Mouse (Mus musculus): Measurements from ENCODE around the gene Dlgap4. TPM values are rescaled to one million over a fixed set of nuclear protein-coding genes. Genes with fewer than 3 reads are reported as not detected.

Gene Dlgap4
- polyA plus RNA-seq, 1 experiment, result 40.7 TPM

GRCm38 (mm10) chr2:156718793-156719192, 105.3 kb downstream of the Dlgap4 start:
- H3K79me3 ChIP-seq (ENCODE audit: low read depth), result peaks cover 22% of the 10 kb centered on the region
- no peaks in the 10 kb centered on the region for H3K36me3 ChIP-seq (ENCODE audit: control insufficient read depth, insufficient read depth)
- TF ChIP-seq MAX (IDR thresholded peaks at IDR 0.05) (no peak), MYOD1 (IDR thresholded peaks at IDR 0.05; ENCODE audit: control insufficient read depth, insufficient read length, low read depth) (no peak), FOSL1 (IDR thresholded peaks at IDR 0.05; ENCODE audit: insufficient read depth, low read length, poor library complexity, severe bottlenecking) (no peak), MYOG (IDR thresholded peaks at IDR 0.05; ENCODE audit: control insufficient read depth, extremely low read depth, insufficient read length) (no peak), CEBPB (IDR thresholded peaks at IDR 0.05; ENCODE audit: low read depth) (no peak), CTCF (IDR thresholded peaks at IDR 0.05; ENCODE audit: control insufficient read depth, insufficient read depth, insufficient read length) (no peak), USF1 (IDR thresholded peaks at IDR 0.05; ENCODE audit: low read depth) (no peak)
- H3ac ChIP-seq (ENCODE audit: control insufficient read depth, insufficient read length, low read depth), result no peak overlapping the region
- H3K27me3 ChIP-seq (ENCODE audit: control insufficient read depth, insufficient read depth, insufficient read length), result no peaks in the 10 kb centered on the region
- H3K79me2 ChIP-seq (ENCODE audit: control insufficient read depth, insufficient read depth), result peaks cover 28% of the 10 kb centered on the region
- no peak overlapping the region for H3K4me3 ChIP-seq (ENCODE audit: insufficient read depth, poor library complexity, severe bottlenecking)

GRCm38 (mm10) chr2:156719549-156720312, 106.2 kb downstream of the Dlgap4 start:
- TF ChIP-seq CEBPB (IDR thresholded peaks at IDR 0.05; ENCODE audit: low read depth), result peak; percentile 19
- no peak for TF ChIP-seq MYOG (IDR thresholded peaks at IDR 0.05; ENCODE audit: control insufficient read depth, extremely low read depth, insufficient read length)
- H3K27me3 ChIP-seq (ENCODE audit: control insufficient read depth, insufficient read depth, insufficient read length), result no peaks in the 10 kb centered on the region
- H3K36me3 ChIP-seq (ENCODE audit: control insufficient read depth, insufficient read depth), result no peaks in the 10 kb centered on the region
- peak overlapping the region; percentile 90 for H3K4me3 ChIP-seq (ENCODE audit: insufficient read depth, poor library complexity, severe bottlenecking)
- H3ac ChIP-seq (ENCODE audit: control insufficient read depth, insufficient read length, low read depth), result no peak overlapping the region
- H3K79me2 ChIP-seq (ENCODE audit: control insufficient read depth, insufficient read depth), result peaks cover 37% of the 10 kb centered on the region
- H3K79me3 ChIP-seq (ENCODE audit: low read depth), result peaks cover 31% of the 10 kb centered on the region

GRCm38 (mm10) chr2:156720313-156720674, 106.8 kb downstream of the Dlgap4 start:
- Histone ChIP-seq H3K36me3 (ENCODE audit: control insufficient read depth, insufficient read depth) (no peaks in the 10 kb centered on the region), H3ac (ENCODE audit: control insufficient read depth, insufficient read length, low read depth) (peak overlapping the region; percentile 77), H3K79me2 (ENCODE audit: control insufficient read depth, insufficient read depth) (peaks cover 43% of the 10 kb centered on the region), H3K4me3 (ENCODE audit: insufficient read depth, poor library complexity, severe bottlenecking) (peak overlapping the region; percentile 90), H3K79me3 (ENCODE audit: low read depth) (peaks cover 36% of the 10 kb centered on the region), H3K27me3 (ENCODE audit: control insufficient read depth, insufficient read depth, insufficient read length) (no peaks in the 10 kb centered on the region)
- TF ChIP-seq FOSL1 (IDR thresholded peaks at IDR 0.05; ENCODE audit: insufficient read depth, low read length, poor library complexity, severe bottlenecking) (no peak), MYOD1 (IDR thresholded peaks at IDR 0.05; ENCODE audit: control insufficient read depth, insufficient read length, low read depth) (no peak), MAX (IDR thresholded peaks at IDR 0.05) (no peak), CTCF (IDR thresholded peaks at IDR 0.05; ENCODE audit: control insufficient read depth, insufficient read depth, insufficient read length) (no peak), USF1 (IDR thresholded peaks at IDR 0.05; ENCODE audit: low read depth) (no peak), CEBPB (IDR thresholded peaks at IDR 0.05; ENCODE audit: low read depth) (no peak), MYOG (IDR thresholded peaks at IDR 0.05; ENCODE audit: control insufficient read depth, extremely low read depth, insufficient read length) (no peak)

- TF ChIP-seq MAX (IDR thresholded peaks at IDR 0.05) (peak; percentile 93), CTCF (IDR thresholded peaks at IDR 0.05; ENCODE audit: control insufficient read depth, insufficient read depth, insufficient read length) (peak; percentile 94), USF1 (IDR thresholded peaks at IDR 0.05; ENCODE audit: low read depth) (no peak), FOSL1 (IDR thresholded peaks at IDR 0.05; ENCODE audit: insufficient read depth, low read length, poor library complexity, severe bottlenecking) (no peak)
- H3K4me3 ChIP-seq (ENCODE audit: insufficient read depth, poor library complexity, severe bottlenecking), result peak overlapping the region; percentile 90
- peaks cover 49% of the 10 kb centered on the region for H3K79me2 ChIP-seq (ENCODE audit: control insufficient read depth, insufficient read depth)
- peak overlapping the region; percentile 80 for H3ac ChIP-seq (ENCODE audit: control insufficient read depth, insufficient read length, low read depth)
- H3K79me3 ChIP-seq (ENCODE audit: low read depth), result peaks cover 42% of the 10 kb centered on the region
- no peaks in the 10 kb centered on the region for H3K36me3 ChIP-seq (ENCODE audit: control insufficient read depth, insufficient read depth)
- no peaks in the 10 kb centered on the region for H3K27me3 ChIP-seq (ENCODE audit: control insufficient read depth, insufficient read depth, insufficient read length)
Observed at GRCm38 (mm10) chr2:156720675-156721553, 107.4 kb downstream of the Dlgap4 start.

GRCm38 (mm10) chr2:156721554-156722070, 108.1 kb downstream of the Dlgap4 start:
- Histone ChIP-seq H3K79me2 (ENCODE audit: control insufficient read depth, insufficient read depth) (peaks cover 56% of the 10 kb centered on the region), H3ac (ENCODE audit: control insufficient read depth, insufficient read length, low read depth) (peak overlapping the region; percentile 80), H3K79me3 (ENCODE audit: low read depth) (peaks cover 48% of the 10 kb centered on the region), H3K4me3 (ENCODE audit: insufficient read depth, poor library complexity, severe bottlenecking) (peak overlapping the region; percentile 90), H3K27me3 (ENCODE audit: control insufficient read depth, insufficient read depth, insufficient read length) (no peaks in the 10 kb centered on the region), H3K36me3 (ENCODE audit: control insufficient read depth, insufficient read depth) (no peaks in the 10 kb centered on the region)
- no peak for TF ChIP-seq CEBPB (IDR thresholded peaks at IDR 0.05; ENCODE audit: low read depth)
- no peak for TF ChIP-seq FOSL1 (IDR thresholded peaks at IDR 0.05; ENCODE audit: insufficient read depth, low read length, poor library complexity, severe bottlenecking)
- no peak for TF ChIP-seq CTCF (IDR thresholded peaks at IDR 0.05; ENCODE audit: control insufficient read depth, insufficient read depth, insufficient read length)
- no peak for TF ChIP-seq MAX (IDR thresholded peaks at IDR 0.05)
- no peak for TF ChIP-seq MYOG (IDR thresholded peaks at IDR 0.05; ENCODE audit: control insufficient read depth, extremely low read depth, insufficient read length)
- TF ChIP-seq MYOD1 (IDR thresholded peaks at IDR 0.05; ENCODE audit: control insufficient read depth, insufficient read length, low read depth), result no peak
- TF ChIP-seq USF1 (IDR thresholded peaks at IDR 0.05; ENCODE audit: low read depth), result no peak
